Mouse (Mus musculus) spleen, adult 2 months (tissue): ENCODE measurements around the gene Gpr26.

Source experiments
- CTCF ChIP-seq: fragments of 200-500 bp; IDR thresholded peaks from 2 replicates; pipeline ENCODE4 v1.5.1; 2011; ENCODE audit warnings: mild to moderate bottlenecking, inconsistent platforms; ENCODE audit not compliant: insufficient read depth, insufficient read length, insufficient replicate concordance; ENCODE audit errors: extremely low read depth
- POLR2A ChIP-seq: fragments of 200-500 bp; IDR thresholded peaks from 2 replicates; pipeline ENCODE4 v1.6.1; 2011; ENCODE audit warnings: low read depth, low read length, inconsistent platforms

DNA sequence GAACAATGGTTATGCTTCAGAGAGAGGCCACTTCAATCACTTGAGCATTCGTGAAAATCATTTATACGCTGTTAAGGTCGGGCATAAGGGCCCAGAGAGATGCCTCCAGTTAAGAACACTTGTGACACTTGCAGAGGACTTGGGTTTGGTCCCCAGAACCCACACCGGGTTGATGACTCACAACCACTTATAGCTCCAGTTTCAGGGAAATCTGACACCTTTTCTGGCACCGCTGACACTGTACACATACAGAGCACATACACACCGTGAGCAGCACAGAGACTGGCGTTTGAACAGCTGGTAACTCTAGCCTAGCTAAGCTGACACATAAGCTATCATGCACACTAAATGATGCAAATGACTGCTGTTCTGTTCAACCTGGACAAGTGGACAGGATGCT is 42.7 kb downstream of the Gpr26 start:
- TF ChIP-seq CTCF (no peak), POLR2A (no peak)
